Mouse (Mus musculus) brain, adult 10 weeks (tissue): ENCODE data around the gene Tmbim6. TPM values are rescaled to one million over a fixed set of nuclear protein-coding genes. Genes with fewer than 3 reads are reported as not detected.

ENCODE experiments used
- polyA plus RNA-seq: library from polyadenylated mRNA; stranded (reverse); fragments of 350-450 nt; fragmentation: Illumina TruSeq; extraction: RNeasy Lipid Tissue Mini Kit (QIAGEN cat#74804); gene quantifications from one replicate; pipeline ENCODE4 v1.2.3, GENCODE M21; 2015; ENCODE audit warnings: low read depth, low replicate concordance

The Tmbim6 gene
- 296 TPM for polyA plus RNA-seq

GRCm38 (mm10) chr15:99392486-99393385, at the start of gene Tmbim6:
Gene Tmbim6 (plus strand): TSS chr15:99392882.

GRCm38 (mm10) chr15:99370259-99370691, 22.4 kb upstream of the Tmbim6 start, which contains the start of gene Fmnl3:
Gene Fmnl3 (minus strand): TSS chr15:99370482.

GRCm38 (mm10) chr15:99457606-99458401, 65.1 kb downstream of the Tmbim6 start, which contains the start of gene Nckap5l:
Gene Nckap5l (minus strand): TSS chr15:99457748.

Other genes with a start within 250 kb of the Tmbim6 start
- 71.3 TPM for gene Kcnh3, start 168.0 kb upstream of the Tmbim6 start, polyA plus RNA-seq
- gene Mcrs1, start 140.9 kb upstream of the Tmbim6 start, polyA plus RNA-seq: 84.0 TPM
- gene Prpf40b, start 97.8 kb upstream of the Tmbim6 start, polyA plus RNA-seq: 79.2 TPM
- gene Fam186b, start 97.0 kb upstream of the Tmbim6 start, polyA plus RNA-seq: 1.00 TPM
- 7.7 TPM for gene Fmnl3, start 22.4 kb upstream of the Tmbim6 start, polyA plus RNA-seq
- 8.1 TPM for gene Nckap5l, start 64.9 kb downstream of the Tmbim6 start, polyA plus RNA-seq
- 6.5 TPM for gene Bcdin3d, start 81.8 kb downstream of the Tmbim6 start, polyA plus RNA-seq
- 375 TPM for gene Faim2, start 135.3 kb downstream of the Tmbim6 start, polyA plus RNA-seq
- gene Aqp2, start 186.2 kb downstream of the Tmbim6 start, polyA plus RNA-seq: not detected
- 0.62 TPM for gene Aqp5, start 197.9 kb downstream of the Tmbim6 start, polyA plus RNA-seq
- not detected for gene Aqp6, start 208.5 kb downstream of the Tmbim6 start, polyA plus RNA-seq